In genomic region chr9:41888616-41889150, GRCm38 (mm10) we compare ENCODE assay signal across 13 mouse cellular contexts.
DNase-seq lines count a peak whose midpoint lies in the region; ATAC-seq and TF ChIP-seq lines count a peak whose summit lies in the region.
"Had no signal": no experiment of that assay in that cellular context is flagged by ENCODE, and none has a peak within 500 bp of the region (broad histone marks: within the 10 kb centered on the region; RNA-seq: fewer than 3 reads in every experiment).

No protein-coding gene starts in this region.

- DNase-seq in kidney, adult 8-10 months: no peak
- DNase-seq in adipocyte (ENCODE audit: low spot score): peak; percentile 6
- DNase-seq in limb, embryonic 14.5 days (ENCODE audit: low spot score): peak; percentile 54
- no peak for DNase-seq in cerebellum, adult 18-20 months
- no peak for DNase-seq in cerebellum, adult 9-11 months
- DNase-seq: cerebellum, postnatal 14 days; gastrocnemius, postnatal 14 days; liver, embryonic 13.5 days; thymus, postnatal 25 days had no signal

- no peak overlapping the region for H3K4me2 ChIP-seq in kidney, embryonic 14.5 days (replicated peaks; ENCODE audit: low read depth, low read length)
- H3K4me2 ChIP-seq in embryonic facial prominence, embryonic 15.5 days (replicated peaks): no peak overlapping the region
- no peak overlapping the region for H3K4me2 ChIP-seq in limb, embryonic 14.5 days (replicated peaks; ENCODE audit: low read depth, low read length, severe bottlenecking)
- H3K4me2 ChIP-seq: liver, embryonic 13.5 days had no signal

- ATAC-seq in kidney, embryonic 14.5 days (ENCODE audit: low FRiP score, low TSS enrichment): no peak
- ATAC-seq in embryonic facial prominence, embryonic 15.5 days (ENCODE audit: insufficient number of reproducible peaks, low FRiP score, low TSS enrichment, low read depth): no peak
- no peak for ATAC-seq in limb, embryonic 14.5 days (ENCODE audit: low FRiP score, low read depth)

- H3K27ac ChIP-seq in kidney, embryonic 14.5 days (ENCODE audit: low read depth, low read length): peak overlapping the region; percentile 18; the same call in 1 of the 2 replicates
- peak overlapping the region; percentile 95; the same call in 1 of the 2 replicates for H3K27ac ChIP-seq in embryonic facial prominence, embryonic 15.5 days (replicated peaks)
- peak overlapping the region; percentile 40 for H3K27ac ChIP-seq in limb, embryonic 14.5 days (replicated peaks; ENCODE audit: low read depth, low read length)
- H3K27ac ChIP-seq: left cerebral cortex, adult 2 months; liver, embryonic 13.5 days had no signal

- no peak overlapping the region for H3K4me3 ChIP-seq in kidney, embryonic 14.5 days (ENCODE audit: low read length)
- H3K4me3 ChIP-seq in embryonic facial prominence, embryonic 15.5 days (replicated peaks): no peak overlapping the region
- no peak overlapping the region for H3K4me3 ChIP-seq in limb, embryonic 14.5 days (replicated peaks; ENCODE audit: low read length)
- H3K4me3 ChIP-seq: erythroblast, embryonic 14.5 days; left cerebral cortex, adult 2 months; liver, embryonic 13.5 days had no signal

- H3K9ac ChIP-seq in kidney, embryonic 14.5 days (ENCODE audit: low read depth, low read length): no peak overlapping the region
- no peak overlapping the region for H3K9ac ChIP-seq in embryonic facial prominence, embryonic 15.5 days
- H3K9ac ChIP-seq in limb, embryonic 14.5 days (ENCODE audit: low read depth, low read length, severe bottlenecking): no peak overlapping the region
- H3K9ac ChIP-seq: liver, embryonic 13.5 days had no signal

- no peaks in the 10 kb centered on the region for H3K27me3 ChIP-seq in kidney, embryonic 14.5 days (ENCODE audit: control insufficient read depth, insufficient read depth, low read length)
- no peaks in the 10 kb centered on the region for H3K27me3 ChIP-seq in embryonic facial prominence, embryonic 15.5 days
- H3K27me3 ChIP-seq in limb, embryonic 14.5 days (ENCODE audit: control insufficient read depth, insufficient read depth, low read length): no peaks in the 10 kb centered on the region

- TF ChIP-seq POLR2A in limb, embryonic 14.5 days (IDR thresholded peaks at IDR 0.05; ENCODE audit: borderline replicate concordance, extremely low read depth, insufficient read depth, insufficient read length): no peak

- 61% methylated on average over 3 of the region's 3 CpGs for WGBS in kidney, embryonic 14.5 days
- 76% methylated on average over 3 of the region's 3 CpGs for WGBS in embryonic facial prominence, embryonic 15.5 days
- WGBS in limb, embryonic 14.5 days: 56% methylated on average over 3 of the region's 3 CpGs

- no peaks in the 10 kb centered on the region for H3K36me3 ChIP-seq in kidney, embryonic 14.5 days (ENCODE audit: control insufficient read depth, insufficient read depth, low read length)
- H3K36me3 ChIP-seq in embryonic facial prominence, embryonic 15.5 days: no peaks in the 10 kb centered on the region
- no peaks in the 10 kb centered on the region for H3K36me3 ChIP-seq in limb, embryonic 14.5 days (ENCODE audit: control insufficient read depth, insufficient read depth, low read length)
- H3K36me3 ChIP-seq: liver, embryonic 13.5 days had no signal

- peaks cover 13% of the 10 kb centered on the region; the same call in 1 of the 2 replicates for H3K4me1 ChIP-seq in kidney, embryonic 14.5 days (ENCODE audit: control insufficient read depth, insufficient read depth, low read length)
- peaks cover 21% of the 10 kb centered on the region for H3K4me1 ChIP-seq in embryonic facial prominence, embryonic 15.5 days
- peaks cover 33% of the 10 kb centered on the region for H3K4me1 ChIP-seq in limb, embryonic 14.5 days (ENCODE audit: control insufficient read depth, insufficient read depth, low read length)

- no peaks in the 10 kb centered on the region for H3K9me3 ChIP-seq in kidney, embryonic 14.5 days (ENCODE audit: control insufficient read depth, low read length)
- no peaks in the 10 kb centered on the region for H3K9me3 ChIP-seq in embryonic facial prominence, embryonic 15.5 days (replicated peaks)
- H3K9me3 ChIP-seq in limb, embryonic 14.5 days (ENCODE audit: control insufficient read depth, low read length): no peaks in the 10 kb centered on the region
- H3K9me3 ChIP-seq: liver, embryonic 13.5 days had no signal

Comparison
In these comparisons a context has a peak if more than half of its experiments do, and no peak if none do; other contexts are left out.
1. H3K27ac ChIP-seq: peak in every context shown above with its lines; median percentile 95 in embryonic facial prominence, embryonic 15.5 days; 40 in limb, embryonic 14.5 days; 18 in kidney, embryonic 14.5 days.
2. DNase-seq: peak in adipocyte (single experiment) and limb, embryonic 14.5 days (single experiment); none in kidney, adult 8-10 months (0 of 2), cerebellum, adult 18-20 months (0 of 2) and cerebellum, adult 9-11 months (single experiment).